Mouse (Mus musculus): Measurements from ENCODE around the gene Olfr569. TPM values are rescaled to one million over a fixed set of nuclear protein-coding genes. Genes with fewer than 3 reads are reported as not detected.

Gene Olfr569
- not detected in 2 replicates for polyA plus RNA-seq (2014; fragmentation: Nextera tagmentation; extraction: Ambion mirVana)

DNA sequence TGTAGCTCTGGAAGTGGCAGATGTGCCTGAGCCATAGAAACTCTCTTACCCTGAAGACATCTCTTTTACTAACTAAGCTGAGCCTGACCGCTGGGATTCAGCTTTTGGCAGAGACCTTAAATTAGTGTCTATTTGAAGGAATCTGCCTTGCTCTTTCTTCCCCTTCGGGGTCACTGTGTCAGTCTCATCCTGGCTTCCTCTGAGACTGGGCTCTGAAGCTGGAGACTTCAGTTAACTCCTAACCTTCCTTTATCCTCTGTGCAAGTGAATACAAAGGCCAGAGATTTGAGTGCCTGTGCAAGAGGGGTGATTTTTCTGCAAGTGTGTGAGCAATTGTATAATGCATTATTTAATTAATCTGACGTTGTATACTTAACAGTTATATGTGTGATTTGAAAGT, at the start of gene Olfr569:
TSS of gene Olfr569 (minus strand) at position 101 of the 400 bp plus-strand sequence.
- Histone ChIP-seq H3K9ac (ENCODE audit: low read length) (no peak within 1 kb of the TSS), H3K36me3 (ENCODE audit: control insufficient read depth, insufficient read depth, low read length) (no peaks in the 10 kb centered on the region), H3K4me2 (ENCODE audit: low read length) (no peak within 1 kb of the TSS), H3K4me3 (ENCODE audit: low read depth, low read length) (no peak within 1 kb of the TSS), H3K4me1 (ENCODE audit: control insufficient read depth, insufficient read depth, low read length) (no peaks in the 10 kb centered on the region), H3K27ac (ENCODE audit: low read depth, low read length) (no peak within 1 kb of the TSS), H3K27me3 (replicated peaks; ENCODE audit: control insufficient read depth, insufficient read depth, low read length) (no peaks in the 10 kb centered on the region), H3K9me3 (replicated peaks; ENCODE audit: control insufficient read depth, low read length) (no peaks in the 10 kb centered on the region)
- no peak for DNase-seq (ENCODE audit: low spot score)
- 74% methylated on average over 3 of the region's 3 CpGs for WGBS
- no peak for ATAC-seq

DNA sequence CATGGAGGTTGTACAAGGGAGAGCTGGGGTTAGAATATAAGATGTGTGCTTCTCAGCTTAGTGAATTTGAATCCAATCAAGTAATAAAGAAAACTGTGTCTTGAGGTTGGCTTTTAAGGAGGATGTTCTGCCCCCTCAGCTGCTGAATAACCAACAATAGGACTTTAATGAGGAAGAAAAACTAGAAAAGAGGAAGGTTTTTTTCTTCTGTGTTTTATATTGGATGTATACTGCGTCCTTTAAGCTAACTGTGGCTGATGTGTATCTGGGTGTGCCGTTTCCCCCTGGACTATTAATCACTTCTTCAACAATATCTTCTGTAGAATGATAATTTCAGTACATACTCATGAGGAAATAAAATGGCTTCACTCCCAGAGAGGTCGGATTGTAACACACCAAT, 36.4 kb upstream of the Olfr569 start:
- Histone ChIP-seq H3K4me2 (ENCODE audit: low read length) (no peak overlapping the region), H3K9ac (ENCODE audit: low read length) (no peak overlapping the region), H3K27ac (ENCODE audit: low read depth, low read length) (no peak overlapping the region), H3K4me1 (ENCODE audit: control insufficient read depth, insufficient read depth, low read length) (no peaks in the 10 kb centered on the region), H3K9me3 (replicated peaks; ENCODE audit: control insufficient read depth, low read length) (no peaks in the 10 kb centered on the region), H3K27me3 (replicated peaks; ENCODE audit: control insufficient read depth, insufficient read depth, low read length) (no peaks in the 10 kb centered on the region), H3K4me3 (ENCODE audit: low read depth, low read length) (no peak overlapping the region), H3K36me3 (ENCODE audit: control insufficient read depth, insufficient read depth, low read length) (no peaks in the 10 kb centered on the region)
- DNase-seq (ENCODE audit: low spot score) (no peak), ATAC-seq (no peak)
- WGBS, result 72% methylated on average over 3 of the region's 3 CpGs

DNA sequence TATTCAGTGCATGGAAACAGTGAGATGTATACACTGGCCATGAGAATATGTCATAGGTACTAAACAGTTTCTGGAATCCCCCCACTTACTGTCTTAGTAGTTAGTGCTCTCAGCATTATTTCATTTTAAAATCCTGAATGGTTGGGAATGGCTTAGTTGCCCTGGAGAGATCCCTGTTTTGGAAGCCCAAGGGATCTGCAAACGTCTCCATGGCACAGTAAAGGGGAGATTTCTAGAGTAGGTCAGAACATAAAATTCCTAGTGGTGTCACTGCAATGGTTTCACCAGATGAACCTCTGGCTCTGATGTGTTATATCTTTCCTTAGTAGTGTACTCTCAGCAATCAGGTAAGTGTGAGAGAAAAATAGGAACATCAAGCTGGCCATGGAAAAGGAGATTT, 33.4 kb upstream of the Olfr569 start, which contains the start of gene Olfr572:
TSS of gene Olfr572 (plus strand) at position 301 of the 400 bp plus-strand sequence.
- H3K4me2 ChIP-seq (ENCODE audit: low read length), result no peak within 1 kb of the TSS
- ATAC-seq, result no peak
- no peak for DNase-seq (ENCODE audit: low spot score)
- H3K4me1 ChIP-seq (ENCODE audit: control insufficient read depth, insufficient read depth, low read length), result no peaks in the 10 kb centered on the region
- no peaks in the 10 kb centered on the region for H3K9me3 ChIP-seq (replicated peaks; ENCODE audit: control insufficient read depth, low read length)
- no peak within 1 kb of the TSS for H3K9ac ChIP-seq (ENCODE audit: low read length)
- H3K27ac ChIP-seq (ENCODE audit: low read depth, low read length), result no peak within 1 kb of the TSS
- no peaks in the 10 kb centered on the region for H3K27me3 ChIP-seq (replicated peaks; ENCODE audit: control insufficient read depth, insufficient read depth, low read length)
- no peak within 1 kb of the TSS for H3K4me3 ChIP-seq (ENCODE audit: low read depth, low read length)
- H3K36me3 ChIP-seq (ENCODE audit: control insufficient read depth, insufficient read depth, low read length), result no peaks in the 10 kb centered on the region
- WGBS, result 67% methylated on average over 1 of the region's 1 CpGs

DNA sequence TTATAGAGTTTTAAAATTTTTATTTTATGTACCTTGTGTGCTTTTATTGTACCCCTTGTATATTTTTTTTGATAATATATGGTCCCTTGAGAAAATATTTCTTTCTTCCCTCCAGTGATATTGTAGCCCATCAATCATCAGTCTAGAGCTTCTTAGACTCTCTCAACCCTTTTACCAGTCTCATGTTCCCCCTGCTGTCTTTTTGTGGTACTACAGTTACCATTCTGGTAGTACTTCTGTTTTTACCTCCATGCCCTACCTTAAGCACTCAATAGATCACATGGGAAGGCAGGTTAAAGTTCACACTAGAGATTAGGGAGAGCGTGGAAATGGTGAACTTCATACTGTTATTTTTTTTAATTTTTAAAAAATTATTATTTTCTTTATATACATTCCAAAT, 28.9 kb upstream of the Olfr569 start:
- peak; percentile 60; the same call in 1 of the 2 replicates for ATAC-seq
- Histone ChIP-seq H3K9me3 (replicated peaks; ENCODE audit: control insufficient read depth, low read length) (no peaks in the 10 kb centered on the region), H3K9ac (ENCODE audit: low read length) (no peak overlapping the region), H3K4me2 (ENCODE audit: low read length) (no peak overlapping the region), H3K4me3 (ENCODE audit: low read depth, low read length) (no peak overlapping the region), H3K27ac (ENCODE audit: low read depth, low read length) (no peak overlapping the region), H3K36me3 (ENCODE audit: control insufficient read depth, insufficient read depth, low read length) (no peaks in the 10 kb centered on the region), H3K27me3 (replicated peaks; ENCODE audit: control insufficient read depth, insufficient read depth, low read length) (no peaks in the 10 kb centered on the region), H3K4me1 (ENCODE audit: control insufficient read depth, insufficient read depth, low read length) (no peaks in the 10 kb centered on the region)
- WGBS, result 20% methylated on average over 1 of the region's 1 CpGs
- peak; percentile 81 for DNase-seq (ENCODE audit: low spot score)

DNA sequence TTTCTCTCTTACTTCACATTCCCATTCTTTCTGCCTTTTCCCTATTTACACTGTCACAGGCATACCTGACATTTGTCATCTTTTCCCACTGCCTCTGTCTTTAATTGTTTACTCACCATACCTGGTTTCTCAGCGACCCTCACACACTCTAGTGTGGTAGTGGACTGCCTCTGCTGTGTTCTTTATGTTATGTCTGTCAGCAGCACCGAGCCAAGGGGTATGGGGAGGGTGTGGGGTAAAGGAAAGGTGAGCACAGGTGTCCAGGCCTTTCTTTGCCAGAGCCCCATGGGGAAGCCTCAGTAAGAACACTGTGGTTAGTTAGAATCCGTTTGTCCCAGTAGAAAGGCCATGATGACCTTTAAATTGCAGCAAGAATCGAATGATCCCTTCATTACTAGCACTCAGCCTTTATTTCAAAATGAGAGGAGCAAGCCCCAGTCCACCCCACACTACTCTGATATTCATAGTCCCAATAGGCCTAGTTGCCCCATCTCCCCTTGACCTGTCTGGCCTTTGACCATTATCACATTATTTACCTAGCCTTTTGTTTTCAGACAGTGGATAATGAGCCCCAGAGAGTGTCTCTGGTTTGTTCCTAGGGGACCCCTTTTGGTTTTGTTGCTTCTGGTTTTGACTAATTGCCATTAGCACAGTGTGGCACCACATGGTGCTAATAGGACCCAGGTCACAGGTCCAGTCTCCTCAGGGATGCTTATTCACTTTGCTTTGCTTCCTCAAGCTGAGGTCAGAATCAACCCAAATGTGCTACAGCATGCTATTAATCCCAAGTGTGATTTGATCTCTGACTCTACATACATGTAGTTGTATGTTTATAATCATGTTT, 26.6 kb upstream of the Olfr569 start, which contains the start of gene Olfr571:
TSS of gene Olfr571 (minus strand) at position 505 of the 844 bp plus-strand sequence.
- 62% methylated on average over 4 of the region's 4 CpGs for WGBS
- ATAC-seq, result no peak

GRCm38 (mm10) chr7:102916405-102916804, 25.7 kb upstream of the Olfr569 start:
- H3K4me3 ChIP-seq (ENCODE audit: low read depth, low read length), result no peak overlapping the region
- no peak for ATAC-seq
- no peak overlapping the region for H3K27ac ChIP-seq (ENCODE audit: low read depth, low read length)
- H3K27me3 ChIP-seq (replicated peaks; ENCODE audit: control insufficient read depth, insufficient read depth, low read length), result no peaks in the 10 kb centered on the region
- no peak overlapping the region for H3K4me2 ChIP-seq (ENCODE audit: low read length)
- no peak overlapping the region for H3K9ac ChIP-seq (ENCODE audit: low read length)
- H3K4me1 ChIP-seq (ENCODE audit: control insufficient read depth, insufficient read depth, low read length), result no peaks in the 10 kb centered on the region
- H3K36me3 ChIP-seq (ENCODE audit: control insufficient read depth, insufficient read depth, low read length), result no peaks in the 10 kb centered on the region
- no peaks in the 10 kb centered on the region for H3K9me3 ChIP-seq (replicated peaks; ENCODE audit: control insufficient read depth, low read length)
- peak; percentile 0 for DNase-seq (ENCODE audit: low spot score)
- 80% methylated on average over 5 of the region's 5 CpGs for WGBS

More for the DNA sequence above, 26.6 kb upstream of the Olfr569 start, which contains the start of gene Olfr571:
- no peak within 1 kb of the TSS for H3K9ac ChIP-seq (ENCODE audit: low read length)
- no peaks in the 10 kb centered on the region for H3K9me3 ChIP-seq (replicated peaks; ENCODE audit: control insufficient read depth, low read length)
- H3K27me3 ChIP-seq (replicated peaks; ENCODE audit: control insufficient read depth, insufficient read depth, low read length), result no peaks in the 10 kb centered on the region
- no peaks in the 10 kb centered on the region for H3K36me3 ChIP-seq (ENCODE audit: control insufficient read depth, insufficient read depth, low read length)
- H3K4me2 ChIP-seq (ENCODE audit: low read length), result no peak within 1 kb of the TSS
- no peak within 1 kb of the TSS for H3K27ac ChIP-seq (ENCODE audit: low read depth, low read length)
- no peak within 1 kb of the TSS for H3K4me3 ChIP-seq (ENCODE audit: low read depth, low read length)
- no peaks in the 10 kb centered on the region for H3K4me1 ChIP-seq (ENCODE audit: control insufficient read depth, insufficient read depth, low read length)
- no peak for DNase-seq (ENCODE audit: low spot score)

- Histone ChIP-seq H3K9ac (ENCODE audit: low read length) (no peak overlapping the region), H3K4me1 (ENCODE audit: control insufficient read depth, insufficient read depth, low read length) (no peaks in the 10 kb centered on the region), H3K27me3 (replicated peaks; ENCODE audit: control insufficient read depth, insufficient read depth, low read length) (no peaks in the 10 kb centered on the region), H3K4me3 (ENCODE audit: low read depth, low read length) (no peak overlapping the region), H3K4me2 (ENCODE audit: low read length) (no peak overlapping the region), H3K9me3 (replicated peaks; ENCODE audit: control insufficient read depth, low read length) (no peaks in the 10 kb centered on the region), H3K36me3 (ENCODE audit: control insufficient read depth, insufficient read depth, low read length) (no peaks in the 10 kb centered on the region), H3K27ac (ENCODE audit: low read depth, low read length) (no peak overlapping the region)
- DNase-seq (ENCODE audit: low spot score), result no peak
- no peak for ATAC-seq
- WGBS, result 56% methylated on average over 1 of the region's 1 CpGs
Observed at GRCm38 (mm10) chr7:102915261-102915660, 24.6 kb upstream of the Olfr569 start.

DNA sequence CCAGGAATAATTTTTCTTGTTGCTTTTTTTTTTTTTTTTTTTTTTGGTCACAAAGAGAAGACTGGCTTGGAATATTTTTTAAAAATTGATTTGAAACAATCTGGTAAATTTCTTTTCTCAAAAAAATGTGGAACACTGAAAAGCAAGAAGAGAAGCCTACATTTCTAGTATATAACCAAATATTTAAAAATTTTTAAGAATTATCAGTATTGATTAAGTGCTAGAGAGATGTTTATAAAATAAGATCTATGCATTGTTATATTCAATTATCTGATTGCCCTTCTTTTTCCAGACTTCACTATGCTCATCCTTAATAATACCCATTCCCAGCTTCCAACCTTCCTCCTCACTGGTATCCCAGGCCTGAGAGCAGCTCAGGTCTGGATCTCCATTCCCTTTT, 13.9 kb downstream of the Olfr569 start, which contains the start of gene Olfr568:
TSS of gene Olfr568 (plus strand) at position 301 of the 400 bp plus-strand sequence.
- H3K27me3 ChIP-seq (replicated peaks; ENCODE audit: control insufficient read depth, insufficient read depth, low read length), result no peaks in the 10 kb centered on the region
- H3K9ac ChIP-seq (ENCODE audit: low read length), result no peak within 1 kb of the TSS
- no peak within 1 kb of the TSS for H3K27ac ChIP-seq (ENCODE audit: low read depth, low read length)
- ATAC-seq, result no peak
- no peaks in the 10 kb centered on the region for H3K36me3 ChIP-seq (ENCODE audit: control insufficient read depth, insufficient read depth, low read length)
- no peak within 1 kb of the TSS for H3K4me3 ChIP-seq (ENCODE audit: low read depth, low read length)
- DNase-seq (ENCODE audit: low spot score), result no peak
- H3K9me3 ChIP-seq (replicated peaks; ENCODE audit: control insufficient read depth, low read length), result no peaks in the 10 kb centered on the region
- H3K4me1 ChIP-seq (ENCODE audit: control insufficient read depth, insufficient read depth, low read length), result no peaks in the 10 kb centered on the region
- H3K4me2 ChIP-seq (ENCODE audit: low read length), result no peak within 1 kb of the TSS

DNA sequence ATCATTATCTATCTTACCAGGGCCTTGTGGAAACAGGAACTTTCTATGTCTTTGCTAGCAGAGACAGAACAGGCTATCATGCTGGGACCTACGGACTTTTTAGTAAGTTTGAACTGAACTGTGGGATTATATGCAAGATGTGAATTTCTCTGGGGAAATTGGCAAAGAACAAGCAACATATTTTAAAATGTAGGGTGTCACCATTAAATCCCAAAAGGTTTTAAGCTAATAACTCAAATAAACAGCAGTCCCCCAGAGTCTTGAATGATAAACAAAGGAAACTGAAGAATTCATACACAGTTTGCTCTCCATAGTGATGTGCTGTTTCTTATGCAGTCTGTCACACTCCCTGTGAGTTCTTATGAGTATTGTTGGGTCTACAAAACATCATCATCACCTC, 32.0 kb downstream of the Olfr569 start, which contains the start of gene Olfr566:
TSS of gene Olfr566 (minus strand) at position 101 of the 400 bp plus-strand sequence.
- no peak within 1 kb of the TSS for H3K4me2 ChIP-seq (ENCODE audit: low read length)
- DNase-seq (ENCODE audit: low spot score) (no peak), ATAC-seq (no peak)
- no peak within 1 kb of the TSS for H3K4me3 ChIP-seq (ENCODE audit: low read depth, low read length)
- no peaks in the 10 kb centered on the region for H3K27me3 ChIP-seq (replicated peaks; ENCODE audit: control insufficient read depth, insufficient read depth, low read length)
- no peaks in the 10 kb centered on the region for H3K36me3 ChIP-seq (ENCODE audit: control insufficient read depth, insufficient read depth, low read length)
- 77% methylated on average over 1 of the region's 1 CpGs for WGBS
- H3K27ac ChIP-seq (ENCODE audit: low read depth, low read length), result no peak within 1 kb of the TSS
- H3K9me3 ChIP-seq (replicated peaks; ENCODE audit: control insufficient read depth, low read length), result no peaks in the 10 kb centered on the region
- H3K9ac ChIP-seq (ENCODE audit: low read length), result no peak within 1 kb of the TSS
- no peaks in the 10 kb centered on the region for H3K4me1 ChIP-seq (ENCODE audit: control insufficient read depth, insufficient read depth, low read length)
